Mouse (Mus musculus) E14TG2a.4 (cell line): ENCODE results near the gene Actl6b.

Experiments
- CTCF ChIP-seq: conservative IDR thresholded peaks from 2 replicates; pipeline ENCODE4 v1.5.1; 2014; ENCODE audit warnings: low read length
- NANOG ChIP-seq: IDR thresholded peaks from 2 replicates; pipeline ENCODE4 v1.6.1; 2014; ENCODE audit warnings: borderline replicate concordance, low read length, mixed read lengths
- POU5F1 ChIP-seq: IDR thresholded peaks from 2 replicates; pipeline ENCODE4 v1.6.1; 2014; ENCODE audit warnings: low read length, borderline replicate concordance

DNA sequence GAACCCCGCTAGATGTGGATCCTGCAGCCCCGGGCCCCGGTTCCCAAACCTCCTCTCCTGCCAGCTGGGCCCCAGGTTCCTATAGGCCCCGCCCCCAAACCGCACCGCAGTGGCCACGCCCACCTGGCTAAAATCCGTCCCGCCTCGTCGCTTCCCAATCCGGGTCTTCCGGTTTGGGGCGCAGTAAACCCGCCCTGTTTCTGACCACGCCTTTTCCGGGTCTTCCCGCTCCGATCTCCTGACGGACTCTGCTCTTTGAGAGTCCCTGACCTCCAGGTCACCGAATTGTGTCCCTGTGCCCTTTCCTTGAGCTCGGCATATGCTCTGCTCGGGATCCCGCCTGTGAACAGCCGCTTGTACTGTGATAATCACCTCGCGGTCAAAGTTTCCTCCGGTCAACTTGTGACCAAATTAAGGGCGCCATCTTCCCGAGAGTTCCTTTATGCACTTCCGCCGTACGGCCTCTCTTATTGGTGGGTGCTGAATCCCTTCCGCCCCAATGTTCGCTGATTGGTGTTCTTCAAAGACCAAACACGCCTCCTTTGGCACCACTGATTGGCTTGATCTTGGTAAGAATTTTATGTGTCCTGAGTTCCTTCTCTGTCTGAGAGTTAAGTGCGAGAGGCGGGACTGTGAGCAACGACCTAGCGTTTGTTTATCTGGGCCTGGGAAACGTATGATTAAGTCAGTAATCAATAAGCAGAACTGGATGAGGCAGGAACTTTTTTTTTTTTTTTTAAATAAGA lies 47.5 kb downstream of the Actl6b start, which contains the start of gene Mospd3:
- no peak for TF ChIP-seq NANOG
- TF ChIP-seq CTCF = no peak
- no peak for TF ChIP-seq POU5F1
